Mouse (Mus musculus): ENCODE data around the gene Zfp867. TPM values are rescaled to one million over a fixed set of nuclear protein-coding genes. Genes with fewer than 3 reads are reported as not detected.

The Zfp867 gene
- polyA plus RNA-seq, 1 experiment from 2014 or later: 7.3 TPM

DNA sequence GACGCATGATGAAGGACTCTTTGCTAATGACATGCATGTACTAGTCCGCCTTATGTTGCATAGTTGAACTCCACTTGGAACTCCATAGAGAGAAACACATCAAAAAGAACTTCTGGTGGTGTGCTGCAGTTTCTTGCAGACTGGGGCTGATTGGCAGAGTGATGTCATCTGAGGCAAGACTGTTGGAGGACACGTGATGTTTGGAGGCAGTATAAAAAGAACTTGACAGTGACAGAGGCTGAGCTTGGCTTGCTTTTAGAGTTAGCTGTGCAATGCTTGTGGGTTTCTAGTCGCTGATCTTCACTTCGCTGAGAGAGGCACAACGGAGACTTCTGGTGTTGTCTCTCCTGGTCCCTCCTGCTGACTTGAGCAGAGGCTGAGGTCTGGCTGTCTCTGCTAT lies 5.0 kb upstream of the Zfp867 start:
- no peaks in the 10 kb centered on the region for H3K9me3 ChIP-seq (ENCODE audit: low read length)
- no peak overlapping the region for H3K4me3 ChIP-seq (ENCODE audit: low read depth, low read length)
- no peaks in the 10 kb centered on the region for H3K36me3 ChIP-seq (ENCODE audit: insufficient read depth, low read length)
- no peak overlapping the region for H3K27ac ChIP-seq (ENCODE audit: low read length)
- DNase-seq (ENCODE audit: low spot score) (no peak), ATAC-seq (no peak)
- 66% methylated on average over 6 of the region's 6 CpGs for WGBS
- TF ChIP-seq EP300 (IDR thresholded peaks at IDR 0.05) (no peak), CTCF (IDR thresholded peaks at IDR 0.05) (no peak)
- no peaks in the 10 kb centered on the region for H3K27me3 ChIP-seq (replicated peaks; ENCODE audit: insufficient read depth, low read length)
- no peak overlapping the region for H3K4me2 ChIP-seq (replicated peaks; ENCODE audit: low read depth, low read length)
- H3K9ac ChIP-seq (replicated peaks; ENCODE audit: low read depth): no peak overlapping the region
- no peaks in the 10 kb centered on the region for H3K4me1 ChIP-seq (ENCODE audit: insufficient read depth, low read depth, low read length)

DNA sequence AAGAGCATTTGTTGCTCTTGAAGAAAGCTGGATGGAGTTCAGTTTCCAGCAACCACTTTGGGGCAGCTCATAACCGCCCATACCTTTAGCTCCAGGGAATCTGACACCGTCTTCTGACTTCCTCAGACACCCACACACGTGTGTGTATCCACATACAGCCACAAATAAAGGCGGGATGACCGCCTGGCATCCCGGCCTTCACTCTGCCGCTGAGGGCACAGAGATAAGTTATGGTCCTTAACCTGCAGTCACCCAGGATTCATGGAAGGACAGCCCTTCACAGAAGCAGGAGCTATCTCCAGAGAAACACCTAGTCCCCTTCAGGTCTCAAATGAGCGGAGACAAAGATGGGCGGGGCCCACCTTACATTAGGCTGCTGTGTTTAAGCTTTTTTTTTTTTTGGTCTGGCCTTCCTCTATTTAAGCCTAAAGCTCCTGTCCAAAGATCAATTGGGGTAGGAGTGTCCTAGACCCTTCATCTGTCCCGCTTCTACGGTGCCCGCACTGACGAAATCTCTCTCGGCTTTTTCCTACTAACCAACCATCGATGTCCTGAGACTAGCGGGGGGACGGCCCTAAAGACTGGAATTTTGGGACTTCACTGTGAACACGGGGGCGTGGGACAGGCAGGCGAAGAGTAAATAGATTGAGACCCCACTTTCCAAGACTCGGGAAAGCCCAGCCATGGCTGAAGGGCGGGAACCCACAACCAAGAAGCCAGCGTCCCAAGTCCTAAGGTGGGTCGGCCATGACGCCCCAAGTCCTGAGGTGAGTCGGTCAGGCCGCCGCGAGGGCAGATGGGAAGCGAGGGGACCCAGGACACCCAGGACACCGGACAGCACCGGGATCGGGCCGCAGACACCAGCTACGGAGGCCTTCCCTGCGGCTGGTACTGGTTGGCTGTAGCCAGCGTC lies 605 bp downstream of the Zfp867 start:
- Histone ChIP-seq H3K4me1 (ENCODE audit: insufficient read depth, low read depth, low read length) (peaks cover 5% of the 10 kb centered on the region; the same call in 1 of the 2 replicates), H3K27ac (ENCODE audit: low read length) (peak overlapping the region; percentile 76), H3K27me3 (replicated peaks; ENCODE audit: insufficient read depth, low read length) (no peaks in the 10 kb centered on the region), H3K9ac (replicated peaks; ENCODE audit: low read depth) (peak overlapping the region; percentile 84), H3K4me3 (ENCODE audit: low read depth, low read length) (peak overlapping the region; percentile 69), H3K9me3 (ENCODE audit: low read length) (no peaks in the 10 kb centered on the region), H3K36me3 (ENCODE audit: insufficient read depth, low read length) (no peaks in the 10 kb centered on the region), H3K4me2 (replicated peaks; ENCODE audit: low read depth, low read length) (peak overlapping the region; percentile 73)
- DNase-seq (ENCODE audit: low spot score) (no peak), ATAC-seq (peak; percentile 82)
- WGBS: 4% methylated on average over 37 of the region's 37 CpGs
- no peak for TF ChIP-seq EP300 (IDR thresholded peaks at IDR 0.05)
- TF ChIP-seq CTCF (IDR thresholded peaks at IDR 0.05): no peak

DNA sequence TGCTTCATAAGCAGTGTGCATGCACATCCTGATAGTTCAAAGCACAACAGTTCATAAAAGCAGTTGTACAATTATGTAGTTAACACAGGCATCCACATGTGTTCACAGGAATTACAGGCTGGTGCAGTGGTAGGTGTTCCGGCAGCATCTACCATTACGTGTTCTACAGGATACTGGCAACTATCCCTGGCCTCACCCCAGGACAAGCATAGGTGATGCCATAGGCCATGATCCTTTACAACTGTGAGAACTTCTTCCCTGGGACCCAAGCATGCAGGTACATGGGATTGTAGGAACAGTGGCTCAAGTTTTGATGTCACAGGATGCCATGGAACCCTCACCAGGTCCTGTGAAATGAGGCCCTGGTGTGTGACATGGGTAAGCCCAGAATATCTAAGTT lies 11.8 kb downstream of the Zfp867 start:
- Histone ChIP-seq H3K4me1 (ENCODE audit: insufficient read depth, low read depth, low read length) (no peaks in the 10 kb centered on the region), H3K27me3 (replicated peaks; ENCODE audit: insufficient read depth, low read length) (no peaks in the 10 kb centered on the region), H3K36me3 (ENCODE audit: insufficient read depth, low read length) (peaks cover 24% of the 10 kb centered on the region), H3K4me2 (replicated peaks; ENCODE audit: low read depth, low read length) (no peak overlapping the region), H3K9ac (replicated peaks; ENCODE audit: low read depth) (no peak overlapping the region), H3K4me3 (ENCODE audit: low read depth, low read length) (no peak overlapping the region), H3K27ac (ENCODE audit: low read length) (no peak overlapping the region), H3K9me3 (ENCODE audit: low read length) (peaks cover 9% of the 10 kb centered on the region)
- ATAC-seq (no peak), DNase-seq (ENCODE audit: low spot score) (no peak)
- WGBS: 93% methylated on average over 2 of the region's 2 CpGs
- TF ChIP-seq EP300 (IDR thresholded peaks at IDR 0.05): no peak
- TF ChIP-seq CTCF (IDR thresholded peaks at IDR 0.05): no peak

DNA sequence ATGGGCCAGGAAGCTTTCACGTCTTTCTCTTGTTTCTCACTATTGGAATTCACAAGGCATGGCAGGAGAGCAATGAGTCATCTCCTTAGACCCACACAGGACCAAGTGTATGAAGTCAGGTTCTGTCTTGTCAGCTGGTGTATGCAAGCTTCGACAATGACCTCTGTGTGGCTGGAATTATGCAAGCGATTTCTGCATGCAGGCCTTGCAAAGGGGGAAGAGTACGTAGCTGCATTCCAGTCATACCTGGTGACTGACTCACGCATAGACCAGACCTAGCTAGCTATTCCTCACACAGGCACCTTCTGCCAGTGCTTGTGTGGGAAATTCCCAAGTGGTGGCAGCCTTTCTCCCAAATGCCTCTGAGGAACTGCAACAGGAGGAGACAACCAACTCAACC lies 13.3 kb downstream of the Zfp867 start:
- peaks cover 31% of the 10 kb centered on the region for H3K36me3 ChIP-seq (ENCODE audit: insufficient read depth, low read length)
- no peaks in the 10 kb centered on the region for H3K27me3 ChIP-seq (replicated peaks; ENCODE audit: insufficient read depth, low read length)
- H3K4me3 ChIP-seq (ENCODE audit: low read depth, low read length): no peak overlapping the region
- no peak overlapping the region for H3K9ac ChIP-seq (replicated peaks; ENCODE audit: low read depth)
- no peaks in the 10 kb centered on the region for H3K4me1 ChIP-seq (ENCODE audit: insufficient read depth, low read depth, low read length)
- peak; percentile 99 for ATAC-seq
- DNase-seq (ENCODE audit: low spot score): peak; percentile 94
- TF ChIP-seq EP300 (IDR thresholded peaks at IDR 0.05) (peak; percentile 86), CTCF (IDR thresholded peaks at IDR 0.05) (no peak)
- H3K9me3 ChIP-seq (ENCODE audit: low read length): peaks cover 9% of the 10 kb centered on the region
- no peak overlapping the region for H3K4me2 ChIP-seq (replicated peaks; ENCODE audit: low read depth, low read length)
- WGBS: 21% methylated on average over 5 of the region's 5 CpGs
- peak overlapping the region; percentile 72 for H3K27ac ChIP-seq (ENCODE audit: low read length)

DNA sequence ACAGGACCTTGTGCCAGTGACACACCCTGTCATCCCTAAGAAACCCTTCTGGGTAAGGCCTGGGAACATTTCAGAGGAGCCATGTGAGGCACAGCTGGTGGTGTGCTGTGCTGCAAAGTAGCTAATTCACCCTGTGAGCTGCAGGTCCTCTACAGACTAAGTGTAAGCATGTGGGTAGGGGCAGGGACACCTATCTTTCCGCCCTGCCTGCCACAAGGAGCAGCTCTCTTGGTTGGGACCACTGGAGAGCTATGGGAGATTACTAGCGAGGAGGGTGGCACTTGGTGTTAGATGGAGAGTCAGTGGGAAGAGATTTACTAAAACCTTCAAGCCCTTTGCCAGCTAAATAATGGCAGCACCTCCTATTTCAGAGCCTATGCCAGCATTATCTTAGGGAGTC lies 15.4 kb downstream of the Zfp867 start:
- Histone ChIP-seq H3K4me1 (ENCODE audit: insufficient read depth, low read depth, low read length) (no peaks in the 10 kb centered on the region), H3K36me3 (ENCODE audit: insufficient read depth, low read length) (peaks cover 11% of the 10 kb centered on the region; the same call in 1 of the 2 replicates), H3K4me3 (ENCODE audit: low read depth, low read length) (no peak overlapping the region), H3K4me2 (replicated peaks; ENCODE audit: low read depth, low read length) (no peak overlapping the region), H3K9me3 (ENCODE audit: low read length) (no peaks in the 10 kb centered on the region), H3K27ac (ENCODE audit: low read length) (no peak overlapping the region), H3K27me3 (replicated peaks; ENCODE audit: insufficient read depth, low read length) (no peaks in the 10 kb centered on the region), H3K9ac (replicated peaks; ENCODE audit: low read depth) (no peak overlapping the region)
- DNase-seq (ENCODE audit: low spot score) (no peak), ATAC-seq (no peak)
- no peak for TF ChIP-seq EP300 (IDR thresholded peaks at IDR 0.05)
- TF ChIP-seq CTCF (IDR thresholded peaks at IDR 0.05): no peak
- 88% methylated on average over 2 of the region's 2 CpGs for WGBS

DNA sequence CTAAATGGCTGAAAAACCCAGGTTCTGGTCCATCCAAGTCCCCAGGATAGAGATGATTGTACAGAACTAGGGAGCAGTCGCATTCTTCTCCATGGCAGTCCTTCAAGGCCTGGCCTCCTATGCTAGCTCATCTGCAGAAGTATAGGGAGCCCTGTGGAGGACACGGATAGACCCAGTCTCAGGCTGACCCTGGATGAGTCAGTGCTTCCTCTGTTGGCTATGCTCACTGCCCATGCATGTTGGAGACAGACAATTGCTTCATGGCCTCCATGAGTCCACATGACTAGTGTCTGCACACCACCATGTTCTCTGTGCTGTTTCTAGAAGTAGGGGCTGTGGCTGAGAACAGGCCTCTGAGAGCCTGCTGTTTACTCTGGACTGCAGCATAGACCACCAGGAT lies 15.9 kb downstream of the Zfp867 start:
- no peaks in the 10 kb centered on the region for H3K4me1 ChIP-seq (ENCODE audit: insufficient read depth, low read depth, low read length)
- H3K9me3 ChIP-seq (ENCODE audit: low read length): no peaks in the 10 kb centered on the region
- peaks cover 11% of the 10 kb centered on the region; the same call in 1 of the 2 replicates for H3K36me3 ChIP-seq (ENCODE audit: insufficient read depth, low read length)
- no peak for DNase-seq (ENCODE audit: low spot score)
- no peak overlapping the region for H3K4me2 ChIP-seq (replicated peaks; ENCODE audit: low read depth, low read length)
- H3K9ac ChIP-seq (replicated peaks; ENCODE audit: low read depth): no peak overlapping the region
- no peak for ATAC-seq
- WGBS: 84% methylated on average over 2 of the region's 2 CpGs
- H3K4me3 ChIP-seq (ENCODE audit: low read depth, low read length): no peak overlapping the region
- H3K27ac ChIP-seq (ENCODE audit: low read length): no peak overlapping the region
- TF ChIP-seq EP300 (IDR thresholded peaks at IDR 0.05) (no peak), CTCF (IDR thresholded peaks at IDR 0.05) (no peak)
- no peaks in the 10 kb centered on the region for H3K27me3 ChIP-seq (replicated peaks; ENCODE audit: insufficient read depth, low read length)

Data from lung, postnatal 0 days (tissue).